Mouse (Mus musculus): ENCODE measurements around the gene Lst1.

The Lst1 gene

GRCm38 (mm10) chr17:35205380-35205769, 17.1 kb upstream of the Lst1 start:
- DNase-seq = no peak

GRCm38 (mm10) chr17:35204494-35205379, 16.5 kb upstream of the Lst1 start, which contains the start of gene Lta:
TSS of gene Lta (minus strand) at chr17:35205351.
- no peak for DNase-seq

DNA sequence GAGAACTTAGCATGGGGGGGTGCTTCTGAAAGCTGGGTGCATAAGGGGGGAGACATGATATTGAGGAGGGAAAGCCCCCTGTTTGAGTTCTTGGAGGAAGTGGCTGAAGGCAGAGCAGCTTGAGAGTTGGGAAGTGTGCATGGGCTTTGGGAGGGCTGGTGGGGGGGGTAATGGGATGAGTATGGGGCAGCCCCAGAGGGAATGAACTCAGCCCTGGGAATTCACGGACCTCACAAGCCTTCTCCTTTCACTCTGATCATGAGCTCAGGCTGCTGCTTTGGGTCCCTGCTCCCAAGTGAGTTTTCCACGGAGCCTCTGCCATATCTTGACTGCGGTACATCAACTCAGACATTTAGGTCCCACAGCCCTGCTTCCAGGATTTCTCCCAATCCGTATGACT, 14.2 kb upstream of the Lst1 start:
- no peak for DNase-seq

- no peak for DNase-seq
These were observed 13.5 kb upstream of the Lst1 start, which contains the start of gene Tnf for GRCm38 (mm10) chr17:35201787-35202186. TSS of gene Tnf (minus strand) at chr17:35202007.

- DNase-seq = no peak
These were observed 12.9 kb upstream of the Lst1 start for GRCm38 (mm10) chr17:35201128-35201527.

- DNase-seq = no peak
These were observed 12.2 kb upstream of the Lst1 start for GRCm38 (mm10) chr17:35200398-35200797.

GRCm38 (mm10) chr17:35198946-35199345, 10.7 kb upstream of the Lst1 start:
- no peak for DNase-seq

DNA sequence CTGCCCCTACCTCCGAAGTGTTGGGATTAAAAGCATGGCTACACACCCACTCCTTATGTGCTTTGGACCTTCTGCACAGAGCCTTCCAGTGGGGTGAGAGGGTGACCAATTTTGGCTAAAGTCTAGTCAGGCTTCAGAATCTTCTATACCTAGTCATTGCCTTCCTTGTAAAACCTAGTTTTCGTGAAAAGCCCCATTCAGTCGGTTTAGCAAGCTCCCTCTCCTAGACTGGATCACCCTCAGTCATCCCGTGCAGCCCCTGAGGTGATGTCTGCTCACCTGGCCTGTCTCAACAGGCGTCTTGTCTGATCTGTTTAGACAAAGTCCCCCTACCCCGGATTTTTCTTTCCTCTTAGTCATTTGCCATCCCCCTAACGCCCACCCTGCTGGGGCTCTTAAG, 9.8 kb upstream of the Lst1 start:
- no peak for DNase-seq

DNA sequence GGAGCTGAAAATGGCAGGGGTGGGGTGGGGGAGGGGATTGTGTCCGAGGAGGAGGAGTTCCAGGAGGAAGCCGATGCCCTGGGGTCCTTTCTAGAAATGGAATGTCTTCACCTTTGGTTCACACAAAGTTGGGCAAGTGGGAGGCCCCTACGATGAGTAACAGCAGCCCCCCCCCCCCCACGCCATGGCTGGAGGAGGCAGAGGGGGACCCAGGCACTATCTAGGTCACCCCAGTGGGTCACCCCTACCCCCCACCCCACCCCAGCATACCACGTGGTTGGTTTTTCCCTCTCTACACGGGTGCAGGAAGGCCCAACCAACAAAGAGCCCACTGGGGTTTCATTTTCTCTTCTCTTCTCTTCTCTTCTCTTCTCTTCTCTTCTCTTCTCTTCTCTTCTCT, 8.9 kb upstream of the Lst1 start:
- DNase-seq = no peak

DNA sequence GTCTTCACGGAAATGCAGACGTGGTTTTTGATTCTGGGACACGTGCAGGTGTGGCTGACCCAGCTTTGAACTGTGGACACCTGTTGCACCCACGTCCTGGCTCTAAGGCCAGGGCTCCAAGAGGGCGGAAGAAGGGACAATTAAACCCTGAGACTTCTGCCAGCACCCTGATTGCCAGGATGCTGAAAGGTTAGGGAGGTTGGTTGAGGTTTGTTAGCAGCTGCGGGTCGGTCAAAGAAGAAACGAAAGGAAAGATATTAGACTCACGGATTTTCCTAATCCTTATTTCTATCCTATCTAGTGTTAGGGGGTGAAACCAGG, 8.0 kb upstream of the Lst1 start:
- no peak for DNase-seq

DNA sequence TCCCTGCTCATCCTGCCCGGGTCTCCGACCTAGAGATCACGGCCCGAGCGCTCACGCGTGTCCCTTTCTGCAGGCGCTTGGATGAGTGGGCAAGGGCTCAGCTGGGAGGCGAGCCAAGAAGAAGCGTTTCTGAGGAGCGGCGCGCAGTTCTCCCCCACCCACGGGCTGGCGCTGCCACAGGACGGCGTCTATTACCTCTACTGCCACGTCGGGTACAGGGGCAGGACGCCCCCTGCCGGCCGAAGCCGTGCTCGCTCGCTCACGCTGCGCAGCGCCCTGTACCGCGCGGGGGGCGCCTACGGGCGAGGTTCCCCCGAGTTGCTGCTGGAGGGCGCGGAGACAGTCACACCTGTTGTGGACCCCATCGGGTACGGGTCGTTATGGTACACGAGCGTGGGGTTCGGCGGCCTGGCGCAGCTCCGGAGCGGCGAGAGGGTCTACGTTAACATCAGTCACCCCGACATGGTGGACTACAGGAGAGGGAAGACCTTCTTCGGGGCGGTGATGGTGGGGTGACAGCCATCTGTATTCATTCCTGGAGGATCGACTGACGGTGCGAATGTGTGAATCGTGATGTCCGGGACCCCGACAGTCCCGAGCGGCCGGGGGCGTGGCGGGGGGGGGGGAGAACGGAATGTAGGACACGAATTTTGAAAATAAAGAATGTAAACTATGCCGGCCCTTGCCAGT, 7.5 kb upstream of the Lst1 start:
- DNase-seq = peak; percentile 47

GRCm38 (mm10) chr17:35194844-35195630, 6.8 kb upstream of the Lst1 start:
- DNase-seq = no peak

DNA sequence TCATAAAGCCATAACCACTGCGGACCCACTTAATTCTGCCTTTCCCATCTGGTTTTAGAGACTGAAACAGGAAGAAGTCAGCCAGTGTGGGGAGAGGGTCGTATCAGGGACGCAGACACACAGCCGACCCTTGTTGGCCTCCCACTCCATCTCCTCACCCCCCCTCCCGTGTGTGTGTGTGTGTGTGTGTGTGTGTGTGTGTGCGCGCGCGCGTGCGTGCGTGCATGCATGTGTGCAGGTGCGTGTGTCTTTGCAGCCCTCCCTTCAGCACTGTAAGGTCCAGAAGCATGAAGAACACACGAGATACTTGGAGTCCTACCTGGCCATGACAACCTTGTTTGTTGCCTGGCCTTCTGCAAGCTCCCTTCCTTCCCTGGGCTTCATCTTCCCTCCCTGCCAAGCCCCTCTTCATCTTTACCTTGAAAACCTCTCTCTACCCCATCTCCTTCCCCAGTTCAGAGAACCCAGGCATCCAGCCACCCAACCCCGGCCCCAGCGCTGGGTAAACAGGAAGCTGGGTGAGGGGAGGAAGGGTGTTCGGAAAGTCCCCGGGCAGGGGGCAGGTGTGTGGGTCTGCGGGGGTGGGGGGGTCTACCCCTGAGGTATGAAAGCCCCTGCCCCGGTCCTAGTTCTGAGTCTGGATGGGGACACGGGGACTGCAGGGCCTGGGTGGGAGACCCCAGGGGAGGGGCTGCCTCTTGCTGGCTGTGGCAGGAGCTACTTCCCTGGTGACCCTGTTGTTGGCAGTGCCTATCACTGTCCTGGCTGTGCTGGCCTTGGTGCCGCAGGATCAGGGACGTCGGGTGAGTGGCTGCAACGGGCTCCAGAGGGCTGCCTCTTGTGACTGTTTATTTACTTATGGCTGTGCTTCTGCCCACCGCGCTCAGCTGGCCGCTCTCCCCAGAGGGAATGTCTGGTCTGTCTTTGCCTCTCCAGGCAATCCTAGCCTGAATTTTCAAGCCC, 5.9 kb upstream of the Lst1 start, which contains the start of gene Ltb:
Ltb (plus strand) TSS at position 559 of the 963 bp plus-strand sequence.
- DNase-seq = no peak

- DNase-seq = no peak
These were observed 4.7 kb upstream of the Lst1 start for GRCm38 (mm10) chr17:35192924-35193323.

DNA sequence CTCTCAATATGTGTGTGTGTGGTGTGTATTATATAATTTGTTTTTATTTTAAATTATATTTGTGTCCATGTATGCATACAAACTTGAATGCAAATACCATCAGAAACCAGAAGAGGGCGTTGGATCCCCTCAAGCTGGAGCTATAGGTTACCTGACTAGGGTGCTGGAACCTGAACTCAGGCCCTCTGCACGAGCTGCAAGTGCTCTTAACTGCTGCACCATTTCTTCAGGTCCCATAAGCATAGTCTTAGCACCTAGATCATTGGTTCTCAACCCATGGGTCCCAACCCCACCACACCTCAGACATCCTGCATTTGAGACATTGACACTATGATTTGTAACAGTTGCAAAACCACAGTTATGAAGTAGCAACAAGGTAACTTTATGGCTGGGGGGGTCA, 3.5 kb upstream of the Lst1 start:
- DNase-seq = no peak

GRCm38 (mm10) chr17:35190096-35190495, 1.9 kb upstream of the Lst1 start:
- DNase-seq = no peak

DNA sequence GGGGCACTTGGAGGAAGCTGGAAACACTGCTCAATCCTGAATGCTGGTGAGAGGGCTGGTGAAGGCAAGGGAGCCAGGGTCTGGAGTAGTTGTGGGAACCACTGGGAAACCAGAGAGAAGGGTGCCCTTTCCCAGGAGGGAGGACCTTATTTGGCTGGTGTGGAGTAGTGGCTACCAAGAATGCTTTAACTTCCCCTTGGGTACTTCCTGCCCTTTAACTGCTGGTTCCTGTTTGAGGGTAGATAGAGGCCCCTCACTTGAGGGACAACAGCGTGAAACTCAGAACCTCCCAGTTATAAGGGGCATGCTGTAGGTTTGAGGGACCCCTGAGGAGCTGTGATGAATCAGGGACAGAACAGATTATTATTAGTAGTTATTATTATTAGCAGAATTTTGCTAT, 947 bp upstream of the Lst1 start:
- no peak for DNase-seq

DNA sequence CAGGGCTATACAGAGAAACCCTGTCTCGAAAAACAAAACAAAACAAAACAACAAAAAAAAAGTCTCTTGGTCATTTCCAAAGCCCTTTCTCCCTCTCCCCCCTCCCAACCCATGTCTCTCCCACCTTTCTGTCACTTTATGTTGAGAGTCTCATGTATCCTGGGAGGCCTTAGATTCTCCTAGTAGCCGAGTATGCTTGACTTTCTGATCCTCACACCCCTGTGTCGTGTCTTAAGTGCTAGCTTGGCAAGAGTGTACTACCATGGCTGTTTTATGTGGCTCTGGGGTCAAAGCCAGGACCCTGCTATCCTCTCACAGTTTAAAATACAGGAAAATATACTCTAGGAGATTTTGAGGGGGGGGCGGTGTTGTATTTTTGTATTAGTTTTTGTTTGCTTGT, 894 bp downstream of the Lst1 start:
- no peak for DNase-seq

DNA sequence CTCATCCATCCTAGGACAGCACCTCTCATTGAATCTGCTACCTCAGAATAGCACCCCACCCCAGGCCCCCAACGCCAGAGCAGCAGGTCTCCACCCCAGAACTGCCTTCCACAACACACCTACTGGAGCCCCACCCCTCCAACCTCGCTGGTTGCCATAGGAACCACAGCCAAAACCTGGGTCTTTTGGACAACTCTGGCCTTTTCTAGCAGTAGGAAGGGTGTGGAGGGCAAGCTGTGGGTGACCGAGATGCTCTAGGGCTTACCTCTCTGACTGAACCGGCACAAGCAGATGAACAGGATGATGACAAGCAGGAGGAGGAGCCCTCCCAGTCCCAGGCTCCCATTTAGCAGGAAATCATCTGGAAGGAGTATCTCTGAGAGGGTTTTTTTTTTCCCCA, 1.6 kb downstream of the Lst1 start:
- no peak for DNase-seq

DNA sequence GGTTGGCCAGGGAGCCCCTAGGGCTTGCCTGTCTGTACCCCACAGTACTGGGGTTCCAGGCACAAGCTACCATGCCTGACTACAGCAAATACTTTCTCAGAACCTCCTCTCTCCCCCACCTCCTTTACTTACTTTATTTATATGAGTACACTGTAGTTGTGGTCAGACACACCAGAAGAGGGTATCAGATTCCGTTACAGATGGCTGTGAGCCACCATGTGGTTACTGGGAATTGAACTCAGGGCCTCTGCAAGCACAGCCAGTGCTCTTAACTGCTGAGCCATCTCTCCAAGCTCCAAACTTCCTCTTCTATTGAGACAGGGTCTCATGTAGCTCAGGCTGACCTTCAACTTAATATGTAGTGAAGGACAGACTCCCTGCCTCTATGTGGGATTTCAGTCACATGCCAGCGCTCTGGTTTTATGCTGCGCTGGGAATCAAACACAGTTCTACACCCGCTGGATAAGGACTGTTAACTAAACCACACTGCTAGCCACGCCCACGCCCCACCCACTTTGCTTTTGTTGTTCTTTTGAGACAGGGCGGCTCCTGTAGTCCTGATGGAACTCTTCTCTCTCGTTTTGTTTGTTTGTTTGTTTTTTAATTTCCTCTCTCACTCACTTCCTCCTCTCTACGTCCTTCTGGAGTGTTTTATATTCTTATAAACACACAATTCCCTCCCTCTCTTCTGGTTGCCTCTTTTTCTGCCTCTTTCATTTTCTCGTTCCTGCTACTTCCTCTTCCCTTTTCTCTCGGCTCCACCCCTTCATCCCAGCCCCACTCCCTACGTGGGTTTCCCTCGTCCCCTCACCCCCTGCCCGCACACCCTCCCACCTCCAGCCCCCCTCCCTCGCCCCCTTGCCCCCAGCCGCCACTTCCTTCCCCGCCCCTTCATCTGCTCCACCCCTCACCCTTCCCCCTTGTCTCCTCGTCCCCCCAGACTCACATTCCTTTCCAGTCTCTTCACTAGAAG, 2.3 kb downstream of the Lst1 start:
- DNase-seq = no peak

DNA sequence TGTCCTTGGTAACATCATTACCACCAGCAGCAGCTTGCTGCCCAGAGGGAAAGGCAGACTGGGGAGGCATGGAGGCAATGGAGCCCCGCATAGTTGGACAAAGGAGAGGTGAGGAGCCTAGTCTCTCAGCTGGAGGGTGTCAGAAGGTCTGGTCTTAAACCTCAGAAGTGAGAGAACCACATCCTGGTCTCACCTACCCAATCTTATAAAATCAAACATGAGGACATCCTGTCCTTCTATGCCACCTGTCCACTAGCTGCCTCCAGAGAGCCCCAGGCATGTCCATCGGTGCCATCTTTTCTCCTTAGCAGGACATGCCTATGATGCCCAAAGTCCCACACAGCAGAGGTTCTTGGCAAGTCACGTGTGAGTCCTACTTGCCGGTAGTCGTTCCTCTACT, 8.1 kb downstream of the Lst1 start:
- no peak for DNase-seq

Data from cerebellum, adult 11 months (tissue).